Mouse (Mus musculus) ES-E14 (cell line): Measurements from ENCODE around the gene Tmem144. TPM values are rescaled to one million over a fixed set of nuclear protein-coding genes. Genes with fewer than 3 reads are reported as not detected.

Source experiments
- DNase-seq: peaks from one replicate; pipeline ENCODE4 v3.0.0-alpha.2; 2013; ENCODE audit warnings: low read depth, low spot score
- H3K27ac ChIP-seq: 2 replicates; pipeline ENCODE4 v1.5.1; 2012; ENCODE audit warnings: low read depth, mild to moderate bottlenecking, low read length, moderate library complexity, mixed read lengths; ENCODE audit not compliant: poor library complexity, insufficient read depth, severe bottlenecking
- H3K36me3 ChIP-seq: 2 replicates; pipeline ENCODE4 v1.6.1; 2012; ENCODE audit warnings: mild to moderate bottlenecking, low read length, moderate library complexity, mixed read lengths; ENCODE audit not compliant: control insufficient read depth, poor library complexity, insufficient read depth, severe bottlenecking
- H3K4me1 ChIP-seq, 2 experiments: fragments of 150-350 bp in 1 of 2; sonication (generic) in 1 of 2; 2 replicates each; pipeline ENCODE4 v1.6.1; 2012; ENCODE audit warnings: low read length in 2 of 2, mild to moderate bottlenecking in 1 of 2, mixed read lengths in 1 of 2; ENCODE audit not compliant: control insufficient read depth in 2 of 2, insufficient read depth in 2 of 2, poor library complexity in 1 of 2
- H3K4me3 ChIP-seq, 2 experiments: fragments of 150-350 bp in 1 of 2; sonication (generic) in 1 of 2; 2 replicates each; pipeline ENCODE4 v1.5.1; 2012; ENCODE audit warnings: low read length in 2 of 2, low read depth in 1 of 2, mild to moderate bottlenecking in 1 of 2, mixed read lengths in 1 of 2; ENCODE audit not compliant: insufficient read depth in 1 of 2, poor library complexity in 1 of 2, severe bottlenecking in 1 of 2
- H3K9ac ChIP-seq: 2 replicates; pipeline ENCODE4 v1.6.1; 2012; ENCODE audit warnings: low read depth, mild to moderate bottlenecking, low read length, mixed read lengths; ENCODE audit not compliant: poor library complexity, insufficient read depth, severe bottlenecking
- H3K9me3 ChIP-seq: fragments of 150-350 bp; sonication (generic); 2 replicates; pipeline ENCODE4 v1.6.1; 2012; ENCODE audit warnings: low read depth, mild to moderate bottlenecking, low read length; ENCODE audit not compliant: control insufficient read depth, insufficient read depth
- CHD2 ChIP-seq: IDR thresholded peaks from 2 replicates; pipeline ENCODE4 v1.6.1; 2014; ENCODE audit warnings: mild to moderate bottlenecking, low read depth, low read length, inconsistent platforms
- HCFC1 ChIP-seq: IDR thresholded peaks from 2 replicates; pipeline ENCODE4 v1.6.1; 2012; ENCODE audit warnings: low read length, inconsistent platforms, borderline replicate concordance; ENCODE audit not compliant: insufficient read depth
- MAFK ChIP-seq: IDR thresholded peaks from 2 replicates; pipeline ENCODE4 v1.6.1; 2014; ENCODE audit warnings: mild to moderate bottlenecking, low read depth, low read length, inconsistent platforms; ENCODE audit not compliant: insufficient read depth
- ZC3H11A ChIP-seq: IDR thresholded peaks from 2 replicates; pipeline ENCODE4 v1.6.1; 2012; ENCODE audit warnings: low read depth, mild to moderate bottlenecking, inconsistent platforms, low read length, borderline replicate concordance
- ZNF384 ChIP-seq: IDR thresholded peaks from 2 replicates; pipeline ENCODE4 v1.6.1; 2012; ENCODE audit warnings: low read depth, low read length, inconsistent platforms
- in situ Hi-C, 2 experiments: fragments of 600-800 bp; cut with MboI; formaldehyde crosslinking; loops; one replicate each; pipeline ENCODE4 v1.15.1; 2025; ENCODE audit warnings: low sequenced_read_pairs in 2 of 2, inconsistent platforms in 1 of 2; ENCODE audit not compliant: unreplicated experiment in 2 of 2
- total RNA-seq: library from RNA; depleted of rRNA; stranded (reverse); fragments of 300-350 nt; gene quantifications from 2 replicates; pipeline ENCODE4 v1.2.3, GENCODE M21; 2012

The Tmem144 gene
- total RNA-seq, 1 experiment, result 5.4 TPM

- DNase-seq, result no peak
- Histone ChIP-seq H3K4me1 (no peaks in the 10 kb centered on the region), H3K9ac (no peak overlapping the region), H3K36me3 (no peaks in the 10 kb centered on the region), H3K4me3 (no peak overlapping the region), H3K9me3 (no peaks in the 10 kb centered on the region), H3K27ac (no peak overlapping the region)
- TF ChIP-seq MAFK (no peak), HCFC1 (no peak), ZNF384 (no peak), ZC3H11A (no peak), CHD2 (no peak)
- in situ Hi-C loops, result no loop called here
Measured at GRCm38 (mm10) chr3:79846633-79847032, 5.9 kb downstream of the Tmem144 start.

- in situ Hi-C loops, result no loop called here
- DNase-seq, result no peak
- TF ChIP-seq HCFC1, result no peak
- no peak for TF ChIP-seq MAFK
- no peaks in the 10 kb centered on the region for H3K36me3 ChIP-seq
- no peaks in the 10 kb centered on the region for H3K4me1 ChIP-seq
- no peaks in the 10 kb centered on the region for H3K9me3 ChIP-seq
- H3K27ac ChIP-seq, result no peak overlapping the region
- H3K9ac ChIP-seq, result no peak overlapping the region
- no peak overlapping the region for H3K4me3 ChIP-seq
Measured at GRCm38 (mm10) chr3:79843999-79844398, 8.6 kb downstream of the Tmem144 start.

- TF ChIP-seq HCFC1 (no peak), MAFK (no peak), CHD2 (no peak), ZNF384 (no peak), ZC3H11A (no peak)
- Histone ChIP-seq H3K27ac (no peak overlapping the region), H3K4me3 (peak overlapping the region; percentile 71 to 72), H3K36me3 (no peaks in the 10 kb centered on the region), H3K9ac (peak overlapping the region; percentile 66; the same call in 1 of the 2 replicates), H3K9me3 (no peaks in the 10 kb centered on the region), H3K4me1 (no peaks in the 10 kb centered on the region)
- DNase-seq, result peak; percentile 63
- in situ Hi-C loops, result no loop called here
Measured at GRCm38 (mm10) chr3:79842616-79843016, 10.0 kb downstream of the Tmem144 start.

- H3K9ac ChIP-seq, result no peak overlapping the region
- peak; percentile 54 for DNase-seq
- TF ChIP-seq ZNF384, result 0 out of 2 replicates have a peak, but pooled peaks have one; percentile 40
- no peak for TF ChIP-seq CHD2
- no peaks in the 10 kb centered on the region for H3K4me1 ChIP-seq
- H3K36me3 ChIP-seq, result no peaks in the 10 kb centered on the region
- no peaks in the 10 kb centered on the region for H3K9me3 ChIP-seq
- peak overlapping the region; percentile 71 to 72 for H3K4me3 ChIP-seq
- in situ Hi-C loops, result no loop called here
- H3K27ac ChIP-seq, result no peak overlapping the region
Measured at GRCm38 (mm10) chr3:79842165-79842564, 10.4 kb downstream of the Tmem144 start.

- in situ Hi-C loops, result no loop called here
- Histone ChIP-seq H3K27ac (no peak overlapping the region), H3K9ac (no peak overlapping the region), H3K36me3 (no peaks in the 10 kb centered on the region), H3K4me1 (no peaks in the 10 kb centered on the region), H3K4me3 (no peak overlapping the region; a peak in 1 of 4 replicates), H3K9me3 (no peaks in the 10 kb centered on the region)
- DNase-seq, result no peak
- no peak for TF ChIP-seq HCFC1
- TF ChIP-seq MAFK, result no peak
- no peak for TF ChIP-seq CHD2
- no peak for TF ChIP-seq ZC3H11A
- no peak for TF ChIP-seq ZNF384
Measured at GRCm38 (mm10) chr3:79841475-79841874, 11.1 kb downstream of the Tmem144 start.
